Mouse (Mus musculus) MEL-GATA-1-ER (cell line): ENCODE results near the gene Tns1.

Experiments
- DNase-seq: peaks from one replicate; pipeline ENCODE4 v3.0.0-alpha.2; 2012; ENCODE audit warnings: low read depth; ENCODE audit errors: extremely low read depth

The Tns1 gene

DNA sequence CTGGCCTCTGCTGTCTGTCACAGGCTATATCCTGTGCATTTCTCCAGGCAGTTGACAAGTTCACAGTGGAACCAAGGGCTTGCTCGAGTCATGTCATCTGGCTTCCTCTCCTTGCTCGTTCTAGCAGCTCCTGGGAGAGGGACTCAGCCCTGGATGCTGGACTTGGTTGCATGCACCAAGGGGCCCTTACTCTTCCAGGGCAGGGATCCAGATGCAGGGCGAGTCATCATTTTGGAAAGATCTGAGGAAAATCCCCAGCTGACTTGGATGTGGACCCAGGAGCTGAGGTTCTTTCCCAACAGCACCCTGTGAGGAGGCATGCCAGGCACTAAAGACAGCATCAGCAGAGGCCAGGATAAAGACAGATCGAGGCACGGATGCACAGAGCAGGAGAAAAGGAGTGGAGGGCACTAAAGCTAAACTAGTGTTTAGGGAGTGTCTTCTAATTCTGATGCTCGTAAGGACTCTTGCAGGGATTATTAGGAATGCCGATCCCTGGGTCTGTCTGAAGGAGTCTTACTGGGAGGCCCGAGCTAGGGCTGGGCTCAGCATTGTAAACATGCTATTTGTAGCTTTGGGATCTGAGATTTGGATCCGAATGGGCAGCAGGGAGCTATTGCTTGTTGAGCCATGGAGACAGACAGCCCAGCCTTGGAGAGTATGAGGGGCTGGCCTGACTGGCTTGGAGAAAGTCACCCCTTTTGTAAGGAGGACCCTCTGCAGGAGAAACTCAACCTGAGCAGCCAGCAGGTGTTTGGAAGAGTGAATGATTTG, 165.9 kb downstream of the Tns1 start:
- DNase-seq = no peak

GRCm38 (mm10) chr1:73957428-73957827, 166.8 kb downstream of the Tns1 start:
- no peak for DNase-seq

- DNase-seq = no peak
Observed at GRCm38 (mm10) chr1:73956320-73956719, 167.9 kb downstream of the Tns1 start.

DNA sequence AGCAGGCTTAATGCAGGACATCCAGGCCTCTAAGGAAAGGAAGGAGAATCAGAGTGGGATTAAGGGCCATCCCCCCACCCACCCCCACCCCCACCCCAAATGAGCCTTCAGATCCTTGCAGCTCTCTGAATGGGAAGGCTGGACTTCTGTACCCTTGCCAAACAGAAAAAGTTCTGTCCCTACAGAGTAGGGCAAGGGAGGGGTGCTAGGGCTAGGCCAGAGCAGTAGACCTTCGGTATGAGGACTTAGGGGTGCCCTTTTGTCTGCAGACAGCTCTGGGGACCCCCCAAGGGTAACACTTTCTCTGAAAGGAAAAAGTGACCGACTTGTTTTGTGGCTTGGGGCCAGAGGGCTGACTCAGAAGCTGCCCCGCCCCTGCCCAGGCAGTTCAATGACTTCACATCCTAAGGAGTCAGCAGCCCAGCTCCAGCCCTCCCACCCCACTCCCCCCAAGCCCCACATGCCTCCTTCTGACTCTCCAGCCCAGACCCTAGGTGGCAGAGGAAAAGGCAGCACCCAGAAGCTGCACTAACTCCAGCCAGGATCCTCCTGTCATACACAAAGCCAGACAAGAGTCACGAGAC, 168.9 kb downstream of the Tns1 start:
- DNase-seq = no peak

DNA sequence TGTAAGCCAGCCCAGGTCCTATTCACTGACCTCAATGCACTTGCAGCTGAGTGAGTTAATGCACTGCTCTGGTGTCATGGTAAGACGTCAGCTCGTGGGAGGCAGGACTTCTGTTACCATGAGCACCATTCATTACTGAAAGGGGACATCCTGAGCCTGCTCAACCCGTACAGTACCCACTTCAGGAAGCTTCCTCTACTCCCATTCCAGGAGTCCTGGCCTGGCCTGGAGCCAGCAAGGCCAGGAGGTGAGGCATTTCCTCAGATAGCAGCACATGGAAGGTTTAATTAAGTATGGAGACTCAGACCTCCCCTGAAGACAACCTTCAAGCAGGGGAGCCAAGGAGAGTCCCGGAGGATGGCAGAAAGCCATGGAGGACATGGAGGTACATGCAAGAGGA, 169.6 kb downstream of the Tns1 start:
- DNase-seq = no peak

DNA sequence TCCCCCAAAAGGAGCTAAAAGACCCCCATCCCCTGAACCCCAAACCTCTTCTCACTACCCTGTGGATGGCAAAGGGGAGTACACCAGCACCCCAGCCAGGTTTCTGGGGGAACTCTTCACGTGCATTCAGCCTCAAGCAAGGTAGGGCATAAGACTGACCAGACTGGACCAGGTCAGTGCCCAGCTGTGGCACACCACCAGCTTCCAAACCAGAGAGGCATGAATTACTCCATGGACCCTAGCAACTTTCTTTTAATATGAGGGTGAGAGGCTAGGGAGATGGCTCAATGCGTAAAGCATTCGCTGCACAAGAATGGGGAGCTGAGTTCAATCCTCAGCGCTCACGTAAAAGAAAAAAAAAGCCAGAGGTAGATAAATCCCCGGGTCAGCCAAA, 170.2 kb downstream of the Tns1 start:
- DNase-seq = no peak

DNA sequence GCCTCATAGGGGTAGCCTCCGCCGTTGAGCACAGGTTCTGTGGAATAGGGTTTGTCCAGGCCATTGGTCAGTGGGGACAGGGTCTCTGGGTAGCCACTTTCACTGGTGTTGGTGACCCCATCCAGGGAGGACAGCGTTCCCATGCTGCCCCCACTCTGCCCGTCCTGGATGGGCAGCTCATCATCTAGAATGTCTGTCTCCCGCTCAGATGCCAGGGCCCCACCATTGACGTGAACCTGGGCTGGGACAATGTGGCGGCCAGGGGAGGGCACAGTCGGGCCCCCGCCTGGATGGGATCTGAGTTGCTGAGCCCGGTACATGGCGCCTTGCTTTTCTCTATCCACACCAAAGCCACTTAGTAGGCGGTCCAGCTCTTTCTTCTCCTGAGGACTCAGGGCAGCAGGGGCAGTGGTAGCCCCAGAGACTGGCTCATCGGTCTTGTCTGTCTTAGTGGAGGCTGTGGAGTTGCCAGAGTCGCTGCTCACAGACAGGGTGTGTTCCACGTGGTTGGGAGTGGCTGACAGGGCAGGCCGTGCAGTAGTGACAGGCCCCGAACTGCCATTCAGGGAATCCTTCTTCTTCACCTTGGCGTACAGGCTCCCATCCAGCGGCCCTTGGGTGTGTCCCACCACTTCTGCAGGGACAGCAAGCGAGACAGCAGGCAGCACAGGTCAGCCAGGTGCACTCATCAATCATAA, 170.8 kb downstream of the Tns1 start:
- DNase-seq = no peak

GRCm38 (mm10) chr1:73952598-73952997, 171.7 kb downstream of the Tns1 start:
- no peak for DNase-seq

DNA sequence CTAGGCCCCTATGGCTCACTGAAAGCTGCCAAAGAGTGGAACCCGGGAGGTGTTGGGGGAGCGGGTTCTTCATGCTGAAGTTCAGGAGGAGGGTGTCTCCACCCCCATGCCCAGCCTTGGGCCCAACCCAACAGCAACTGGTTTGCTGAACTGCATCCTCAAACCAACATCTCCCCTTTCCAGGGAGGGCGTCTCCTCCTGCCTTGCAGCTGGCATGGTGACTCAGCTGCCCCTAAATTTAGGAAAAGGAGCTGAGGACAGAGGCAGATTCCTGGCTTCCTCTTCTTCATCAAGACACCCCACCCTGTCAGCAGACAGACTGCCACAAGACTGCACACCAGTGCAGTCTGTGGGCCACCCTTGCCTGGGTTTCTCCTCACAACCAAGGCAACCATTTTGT, 173.1 kb downstream of the Tns1 start:
- no peak for DNase-seq

DNA sequence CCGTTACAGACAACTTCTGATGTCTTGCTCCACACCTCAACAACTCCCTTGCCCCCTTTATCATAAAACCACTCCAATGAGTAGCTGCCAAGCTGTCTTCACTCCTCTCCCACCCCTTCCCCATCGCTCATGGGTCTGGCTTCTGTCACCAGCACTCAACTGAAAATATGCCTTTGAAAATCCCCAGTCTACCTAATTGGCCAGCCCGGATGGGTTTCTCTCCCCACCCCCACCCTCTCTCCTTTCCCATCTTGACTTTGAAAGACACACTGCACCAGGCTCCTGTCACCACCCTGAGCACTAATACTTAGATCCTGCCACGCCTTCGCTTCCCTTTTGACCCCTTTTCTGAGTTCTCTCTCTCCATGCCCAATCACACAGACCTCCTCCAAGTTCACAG, 175.5 kb downstream of the Tns1 start:
- DNase-seq = no peak

DNA sequence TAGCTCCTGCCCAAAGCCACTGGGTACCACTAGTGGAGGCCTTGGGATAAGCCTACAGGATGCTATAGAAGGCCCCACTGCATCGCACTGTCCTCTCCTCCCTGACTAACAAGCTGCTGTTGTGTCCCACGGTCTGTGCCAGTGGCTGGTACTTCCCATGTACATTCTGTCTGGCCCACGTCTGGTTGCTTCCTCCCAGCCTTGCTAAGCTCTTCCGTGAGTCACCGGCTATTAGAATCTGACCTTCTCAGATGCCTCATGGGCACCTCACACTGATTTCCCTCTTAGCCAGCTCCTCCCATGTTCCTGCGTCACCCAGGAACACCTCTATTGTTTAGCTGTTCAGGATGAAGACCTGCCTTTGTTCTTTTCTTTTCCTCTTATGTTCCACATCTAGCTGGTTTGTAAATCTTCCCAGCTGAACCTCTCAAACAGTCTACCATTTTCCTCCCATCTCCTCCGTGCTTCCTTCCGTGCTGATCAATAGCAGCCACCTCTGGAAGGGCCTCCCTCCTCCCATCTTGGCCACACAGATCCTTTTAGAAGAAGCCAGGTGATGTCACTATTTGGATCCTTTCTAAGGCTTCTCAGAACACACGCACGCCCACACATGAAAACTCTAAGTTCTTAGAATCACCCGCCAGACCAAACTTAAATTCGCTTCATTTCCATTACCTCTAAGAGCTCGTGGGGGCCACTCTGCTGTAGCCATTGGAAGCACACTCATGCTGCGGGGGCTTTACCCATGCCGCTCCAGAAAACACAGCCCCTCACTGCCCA, 176.5 kb downstream of the Tns1 start:
- DNase-seq = no peak

GRCm38 (mm10) chr1:73946701-73947100, 177.5 kb downstream of the Tns1 start:
- no peak for DNase-seq

GRCm38 (mm10) chr1:73944393-73944792, 179.9 kb downstream of the Tns1 start:
- DNase-seq = no peak

GRCm38 (mm10) chr1:73943667-73944289, 180.5 kb downstream of the Tns1 start:
- no peak for DNase-seq

DNA sequence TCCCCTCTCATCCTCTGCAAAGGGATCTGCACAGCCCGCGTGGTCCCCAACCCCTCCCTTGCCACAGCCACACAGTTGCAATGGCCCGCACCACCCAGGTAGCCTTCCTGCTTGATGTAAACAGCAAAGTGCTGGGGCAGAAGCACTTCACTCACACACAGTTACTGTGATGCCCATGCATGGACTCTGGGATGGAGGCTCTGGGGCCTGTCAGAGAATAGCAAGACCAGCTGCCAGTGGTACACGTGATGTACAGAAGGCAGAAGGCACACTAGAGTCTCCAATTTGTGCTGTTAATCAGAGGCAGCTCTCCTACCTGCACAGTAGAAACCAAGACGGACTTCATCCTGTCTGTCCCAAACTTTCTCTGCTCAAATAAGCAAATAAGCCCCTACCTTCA, 181.0 kb downstream of the Tns1 start:
- DNase-seq = no peak

DNA sequence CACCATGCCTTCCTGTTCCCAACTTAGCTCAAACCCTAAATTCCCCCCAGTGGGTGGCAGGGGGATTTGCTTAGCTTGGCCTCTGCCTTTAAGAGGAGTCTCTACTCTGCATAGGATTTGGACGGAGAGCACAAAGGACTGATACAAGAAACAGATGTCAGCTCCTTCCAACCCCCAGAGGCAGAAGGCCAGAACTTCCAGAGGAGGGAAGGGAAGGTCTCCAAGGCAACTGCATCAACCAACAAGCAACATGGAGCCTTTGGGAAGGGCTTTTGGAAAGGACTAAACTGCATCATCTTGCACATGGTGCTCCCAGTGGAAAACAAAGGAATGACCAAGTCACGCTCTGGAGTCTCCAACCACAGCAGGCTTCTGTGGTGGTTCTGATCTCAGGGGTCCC, 182.0 kb downstream of the Tns1 start:
- no peak for DNase-seq

DNA sequence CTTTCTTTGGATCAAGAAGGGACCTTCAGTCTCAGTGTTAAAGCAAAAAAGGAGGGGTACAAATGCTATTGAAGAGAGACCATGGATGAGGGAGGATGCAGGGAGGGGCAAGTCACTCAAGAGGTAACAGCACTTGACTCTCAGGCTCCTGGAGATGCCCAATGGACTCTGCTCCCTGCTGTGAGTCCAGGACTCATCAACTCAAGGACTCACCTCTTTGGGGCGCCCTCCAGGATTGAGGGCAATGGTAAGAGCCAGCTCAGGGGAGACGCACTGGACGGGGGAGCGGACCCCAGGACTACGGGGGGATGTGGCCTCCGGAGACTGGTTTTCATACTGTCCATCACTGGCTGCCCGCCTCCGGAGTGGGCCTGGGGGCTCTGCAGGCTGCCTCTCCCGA, 182.6 kb downstream of the Tns1 start:
- DNase-seq = no peak

DNA sequence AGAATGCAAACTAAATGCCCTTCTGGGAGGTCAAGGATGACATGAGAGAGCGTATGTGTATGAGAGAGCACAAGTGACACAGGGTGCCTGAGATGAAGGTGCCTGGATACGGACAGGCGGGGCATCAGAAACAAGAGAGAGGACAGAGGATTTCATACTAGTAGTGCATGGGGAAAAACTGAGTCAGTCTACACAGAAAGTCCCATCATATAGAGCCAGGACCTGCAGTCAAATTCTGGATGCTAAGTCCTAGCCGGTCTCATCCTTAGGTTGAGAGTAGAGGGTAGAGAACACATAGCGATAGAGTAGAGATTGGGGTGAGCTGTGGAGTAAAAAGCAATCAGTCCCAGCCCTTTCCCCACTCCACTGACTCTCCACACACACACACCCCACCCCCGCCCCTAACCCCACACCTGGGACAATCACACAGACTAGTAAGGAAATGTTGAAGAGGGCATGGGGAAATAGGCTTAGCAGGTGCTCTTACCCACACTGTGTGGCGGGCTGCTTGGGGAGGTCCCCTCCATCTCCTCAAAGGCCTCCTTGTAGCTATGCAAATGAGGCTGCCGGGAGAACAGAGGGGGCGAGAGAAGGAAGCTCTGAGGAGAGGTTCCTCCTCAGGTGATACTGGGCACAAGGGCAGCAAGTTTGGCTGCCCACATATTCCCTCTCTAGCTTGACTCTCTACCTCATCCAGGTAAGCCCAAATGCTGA, 183.6 kb downstream of the Tns1 start:
- no peak for DNase-seq

DNA sequence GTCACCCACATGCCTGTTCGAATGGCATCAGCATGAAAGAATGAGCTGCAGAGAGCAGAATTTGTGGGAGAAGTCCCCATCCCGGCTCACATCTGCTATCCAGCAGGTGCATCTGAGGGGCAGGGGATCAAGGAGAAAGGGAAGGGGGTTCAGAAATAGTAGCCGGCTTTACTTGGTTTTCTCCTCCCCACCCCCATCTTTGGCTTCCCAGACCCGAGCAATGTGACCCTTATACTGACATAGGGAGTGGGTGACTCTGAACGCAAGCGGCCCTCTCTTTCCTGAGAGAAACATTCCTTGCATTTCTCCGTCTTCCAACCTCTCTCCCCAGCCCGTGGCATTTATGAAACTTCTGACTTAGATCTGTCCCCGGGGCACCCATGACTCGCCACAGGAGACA, 185.7 kb downstream of the Tns1 start:
- DNase-seq = no peak

- no peak for DNase-seq
Observed at GRCm38 (mm10) chr1:73937805-73938204, 186.4 kb downstream of the Tns1 start.

GRCm38 (mm10) chr1:73936537-73936936, 187.7 kb downstream of the Tns1 start:
- DNase-seq = no peak
